Mouse (Mus musculus) urinary bladder, postnatal 25 days (tissue): ENCODE measurements around the gene Krr1.

ENCODE experiments used
- DNase-seq: peaks from one replicate; pipeline ENCODE4 v3.0.0; 2022; ENCODE audit warnings: low spot score

Krr1 gene

DNA sequence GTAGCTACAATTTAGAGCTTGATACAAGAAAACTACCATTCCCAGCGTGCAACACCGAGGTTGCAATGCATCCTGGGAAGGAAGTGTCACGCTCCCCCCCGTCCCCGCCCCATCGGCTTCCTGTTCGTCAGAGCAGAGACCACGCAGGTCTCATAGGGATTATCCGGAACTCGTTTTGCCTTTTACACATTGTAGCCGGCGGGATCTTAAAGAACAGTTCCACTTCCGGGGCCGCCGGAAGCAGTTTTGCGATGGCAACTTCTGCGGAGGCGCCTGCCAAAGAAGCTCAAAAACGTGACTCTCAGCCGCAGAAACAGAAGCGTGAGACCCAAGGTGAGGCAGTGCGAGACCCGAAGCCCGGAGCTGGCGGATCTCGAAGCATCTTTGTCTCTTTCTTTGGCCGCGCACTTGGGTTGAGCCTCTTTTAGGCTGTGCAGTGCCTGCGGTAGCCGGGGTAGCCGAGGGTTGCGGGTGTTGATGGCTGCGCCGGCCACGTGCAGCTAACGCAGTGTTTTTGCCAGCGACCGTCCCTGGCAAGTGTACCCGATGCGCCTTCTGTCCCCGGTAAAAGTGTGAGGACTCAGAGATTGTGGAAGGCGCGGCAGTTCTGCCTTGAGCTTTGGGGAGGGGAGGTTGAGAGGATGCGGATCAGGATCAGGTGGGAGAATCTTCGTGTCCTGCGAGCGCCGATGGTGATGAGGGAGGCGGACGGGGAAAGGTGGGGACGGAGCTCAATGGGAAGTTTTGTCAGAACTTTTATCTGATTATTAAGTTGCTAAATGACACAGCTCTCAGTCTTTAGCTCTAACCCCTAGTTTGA, at the start of gene Krr1:
Gene Krr1 (plus strand): TSS at position 123 of the 820 bp plus-strand sequence.
- DNase-seq, result peak; percentile 78

GRCm38 (mm10) chr10:111923503-111924135, 48.8 kb upstream of the Krr1 start:
- DNase-seq, result no peak

GRCm38 (mm10) chr10:111924141-111924540, 48.3 kb upstream of the Krr1 start:
- DNase-seq, result no peak

DNA sequence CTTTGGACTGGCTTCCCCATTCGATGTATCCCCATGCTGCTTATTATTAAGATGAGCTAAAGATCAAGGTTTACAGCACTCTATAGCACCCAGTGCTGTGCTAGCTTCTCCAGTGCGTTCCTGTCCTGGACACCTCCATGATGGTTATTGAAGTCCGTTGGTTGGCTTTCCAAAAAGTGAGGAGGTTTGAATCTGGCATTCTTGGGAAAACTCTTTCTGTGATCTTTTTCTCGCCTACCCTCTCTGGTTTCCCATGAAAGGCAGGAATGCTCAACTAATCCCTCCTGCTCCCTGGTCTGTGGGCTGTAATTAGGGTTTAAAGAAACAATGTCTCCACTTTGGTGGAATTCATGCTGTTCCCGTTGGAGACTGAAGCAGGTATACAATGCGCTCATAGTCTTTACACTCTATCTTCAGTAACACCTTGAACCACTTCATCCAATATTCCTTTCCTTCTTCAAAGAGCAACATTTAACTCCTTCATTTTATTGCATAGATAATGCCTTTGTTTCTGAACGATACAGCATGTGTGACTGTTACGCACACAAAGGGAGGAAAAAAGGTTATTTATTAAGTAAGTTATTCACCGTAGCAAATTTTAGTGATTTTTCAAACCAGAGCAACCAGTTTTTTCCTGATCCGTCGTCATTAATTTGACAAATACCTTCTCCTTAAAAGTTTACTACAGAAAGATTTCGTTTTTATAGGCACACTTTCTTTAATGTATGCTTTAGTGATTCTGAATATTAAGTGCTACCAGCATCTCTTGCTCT, 47.6 kb upstream of the Krr1 start:
- DNase-seq, result no peak

- peak; percentile 92 for DNase-seq
Measured at GRCm38 (mm10) chr10:111925489-111925860, 47.0 kb upstream of the Krr1 start.

GRCm38 (mm10) chr10:111932621-111933345, 39.7 kb upstream of the Krr1 start:
- DNase-seq, result no peak

- DNase-seq, result no peak
Measured at GRCm38 (mm10) chr10:111935207-111935606, 37.3 kb upstream of the Krr1 start.

DNA sequence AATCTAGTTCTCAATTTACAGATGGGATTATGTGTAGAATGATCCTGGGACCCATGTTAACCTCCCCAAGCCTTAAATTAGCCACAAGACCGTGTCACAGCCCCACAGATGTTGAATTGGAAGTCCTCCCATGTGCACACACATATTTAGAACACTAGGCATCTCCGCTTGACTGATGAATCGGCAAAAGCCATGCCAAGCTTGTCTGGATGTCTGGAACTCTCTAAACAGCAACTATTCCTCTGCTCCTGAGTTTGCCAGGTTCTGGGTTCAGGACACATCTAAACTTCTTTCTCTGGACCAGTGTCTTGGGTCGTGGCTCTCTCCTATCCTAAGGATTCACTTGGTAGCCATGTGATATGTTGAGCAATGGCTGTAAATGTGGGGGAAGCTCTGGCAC, 36.4 kb upstream of the Krr1 start:
- no peak for DNase-seq

DNA sequence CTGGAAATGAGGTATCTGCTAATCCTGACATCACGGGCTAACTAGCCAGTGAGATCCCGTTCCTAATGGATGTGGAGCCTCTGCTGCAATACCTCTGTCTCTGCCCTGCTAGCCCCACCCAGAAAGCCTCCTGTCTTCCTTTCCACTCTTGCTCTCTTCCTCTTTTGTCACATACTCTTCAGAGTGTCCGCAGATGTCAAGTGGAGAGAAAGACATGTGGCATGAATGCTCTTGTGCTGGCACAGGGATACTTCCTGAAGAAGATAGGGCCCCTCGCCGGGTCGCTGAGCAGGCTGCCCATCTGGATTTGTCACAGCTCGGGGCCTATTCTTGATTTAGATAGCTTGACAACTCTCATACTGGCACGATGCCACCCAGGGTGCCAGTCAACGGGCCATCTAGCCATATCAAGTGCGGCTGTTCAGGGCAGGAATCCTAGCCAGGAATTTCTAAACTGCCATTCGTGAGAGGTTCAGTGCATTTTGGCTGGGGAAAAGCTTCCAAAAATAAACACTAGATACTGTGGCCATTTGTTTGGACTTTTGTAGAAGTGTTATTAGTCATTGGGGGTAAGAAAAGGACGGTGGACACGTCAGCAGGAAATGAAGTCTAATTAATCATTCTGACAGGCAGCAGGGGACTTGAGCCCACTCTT, 35.8 kb upstream of the Krr1 start:
- DNase-seq, result peak; percentile 32

DNA sequence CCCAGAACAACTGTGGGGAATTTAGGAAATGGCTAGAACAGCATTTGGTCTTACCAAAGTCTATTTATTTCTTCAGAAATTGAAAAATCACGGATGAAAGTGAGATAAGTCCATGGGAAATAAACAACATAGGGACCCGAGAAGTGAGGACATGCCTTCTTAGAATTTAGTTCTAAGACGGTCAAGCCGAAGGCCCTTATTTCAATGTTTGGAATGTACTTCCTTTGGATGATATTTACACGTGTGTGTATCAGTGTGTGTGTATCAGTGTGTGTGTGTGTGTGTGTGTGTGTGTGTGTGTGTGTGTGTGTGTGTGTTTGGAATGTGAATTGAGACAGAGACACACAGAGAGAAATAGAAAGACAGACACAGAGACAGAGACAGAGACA, 35.3 kb upstream of the Krr1 start:
- DNase-seq, result no peak

DNA sequence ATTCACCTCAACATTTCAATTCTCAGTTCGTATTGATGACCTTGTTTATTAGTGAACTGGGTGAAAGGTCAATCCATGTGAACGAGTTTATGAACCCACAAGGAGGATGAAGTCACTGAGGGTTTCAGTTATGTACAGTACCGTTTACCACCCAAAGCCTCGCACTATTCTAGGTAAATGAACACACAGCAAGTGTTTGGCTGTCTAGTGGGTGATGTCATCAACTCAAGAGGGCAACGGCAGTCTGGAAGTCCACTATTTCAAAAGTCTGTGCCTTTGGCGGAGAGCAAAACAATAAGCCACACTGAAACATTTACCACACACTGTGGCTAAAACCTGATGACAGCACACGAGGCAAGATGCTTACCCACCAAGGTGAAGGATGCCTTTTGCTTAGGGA, 29.4 kb upstream of the Krr1 start:
- no peak for DNase-seq

- no peak for DNase-seq
Measured at GRCm38 (mm10) chr10:111945563-111945962, 26.9 kb upstream of the Krr1 start.

DNA sequence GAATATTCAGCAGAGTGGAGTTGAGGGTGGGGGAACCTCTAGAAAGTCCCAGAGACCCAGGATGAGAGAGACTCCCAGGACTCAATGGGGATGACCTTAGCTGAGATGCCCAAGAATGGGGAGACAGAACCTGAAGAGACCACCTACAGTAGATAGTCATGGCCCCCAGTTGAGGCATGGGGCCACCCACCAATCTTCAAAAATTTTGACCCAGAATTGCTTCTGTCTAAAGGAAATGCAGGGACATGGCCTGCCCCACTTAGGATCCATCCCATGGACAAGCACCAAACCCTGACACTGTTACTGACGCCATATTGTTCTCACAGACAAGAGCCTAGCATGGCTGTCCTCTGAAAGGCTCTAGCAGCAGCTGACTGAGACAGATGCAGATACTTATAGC, 24.4 kb upstream of the Krr1 start:
- DNase-seq, result no peak

DNA sequence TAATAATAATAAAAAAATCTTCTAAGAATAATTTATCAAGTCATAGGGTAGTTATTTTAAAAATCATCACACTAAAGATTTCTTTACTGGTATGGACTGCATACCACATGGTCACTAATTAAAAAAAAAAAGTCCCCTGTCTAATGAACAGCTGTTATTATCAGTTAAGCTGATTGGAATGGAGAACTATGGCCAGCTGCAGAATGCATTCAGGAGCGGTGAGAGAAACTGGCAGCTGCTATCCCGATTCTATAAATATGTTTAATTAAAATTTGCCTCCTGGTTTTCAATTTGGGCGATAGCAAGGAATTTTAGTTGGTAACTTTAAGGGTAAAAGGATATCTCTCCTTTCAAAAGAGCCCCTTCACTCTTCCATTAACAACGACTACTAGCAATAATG, 23.5 kb upstream of the Krr1 start:
- no peak for DNase-seq

GRCm38 (mm10) chr10:111955836-111956235, 16.6 kb upstream of the Krr1 start:
- no peak for DNase-seq

DNA sequence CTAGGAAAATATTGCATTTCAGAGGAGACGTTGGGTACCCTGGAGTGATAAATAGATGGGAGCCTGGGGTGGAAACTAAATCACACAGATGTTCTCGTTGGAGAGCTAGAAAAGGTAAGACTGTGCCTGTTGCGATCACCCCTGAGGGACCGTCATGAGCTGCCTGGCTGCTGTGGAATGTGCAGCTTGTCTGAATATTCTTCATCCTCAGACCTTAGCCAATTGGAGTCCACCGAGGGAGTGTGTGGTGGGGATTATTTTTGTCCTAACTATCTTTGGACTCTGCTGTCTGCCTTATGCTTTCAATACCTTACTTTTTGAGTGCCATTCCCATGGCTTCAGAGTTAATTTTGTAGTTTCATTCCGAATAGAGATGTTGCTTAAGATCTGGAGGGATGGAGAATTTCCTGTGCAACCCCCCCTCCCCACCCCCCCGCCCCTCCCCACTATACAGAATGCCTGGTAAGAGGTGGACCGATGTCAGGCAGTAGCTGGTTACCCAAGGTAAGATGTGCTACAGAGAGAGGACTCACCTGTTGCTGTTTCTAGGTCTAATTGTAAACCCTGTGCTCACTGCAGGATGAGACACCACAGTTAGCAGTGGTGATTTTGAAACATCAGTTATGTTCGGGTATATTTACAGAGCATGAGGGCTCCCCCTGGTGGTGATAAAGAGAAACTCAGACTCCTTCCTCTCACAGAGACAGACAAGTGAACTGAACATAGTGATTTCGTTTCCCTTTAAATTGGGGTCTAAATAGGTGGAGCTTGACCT, 15.0 kb upstream of the Krr1 start:
- DNase-seq, result peak; percentile 51

DNA sequence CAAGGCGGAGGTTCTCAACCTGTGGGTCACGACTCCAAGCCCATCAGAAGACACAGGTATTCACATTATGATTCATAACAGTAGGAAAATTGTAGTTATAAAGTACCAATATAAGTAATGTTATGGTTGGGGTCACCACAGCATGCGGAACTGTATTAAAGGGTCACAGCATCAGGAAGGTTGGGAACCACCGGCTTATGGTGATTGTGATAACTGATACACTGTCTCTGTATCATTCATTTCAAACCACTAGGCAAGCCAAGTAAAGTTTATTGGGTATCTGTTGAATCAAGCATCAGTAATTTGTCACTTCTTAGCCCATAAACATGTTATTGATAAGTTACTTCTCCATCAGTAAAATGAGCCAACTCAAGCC, 14.4 kb upstream of the Krr1 start:
- DNase-seq, result no peak

DNA sequence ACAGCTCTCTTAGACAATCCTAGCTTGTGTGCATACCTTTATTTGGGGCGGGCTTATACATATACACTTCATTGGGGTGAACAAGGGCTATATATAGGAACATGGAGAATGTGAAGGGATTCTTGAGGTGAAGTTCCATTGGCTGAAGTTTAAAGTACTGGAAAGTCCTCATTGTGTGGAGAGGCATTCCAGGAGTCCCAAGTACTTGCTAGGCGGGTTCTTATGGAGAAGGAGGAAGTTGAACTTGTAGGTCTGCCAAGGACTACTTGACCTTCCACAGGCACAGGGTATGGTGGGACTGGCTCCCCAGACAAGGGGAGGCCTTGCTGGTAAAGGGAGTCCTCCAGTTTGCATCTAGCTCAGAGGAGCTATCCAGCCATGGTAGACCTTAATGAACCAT, 13.1 kb upstream of the Krr1 start:
- DNase-seq, result no peak

GRCm38 (mm10) chr10:111960459-111960858, 12.0 kb upstream of the Krr1 start:
- DNase-seq, result no peak

- DNase-seq, result no peak
Measured at GRCm38 (mm10) chr10:111966394-111966793, 6.1 kb upstream of the Krr1 start.

- DNase-seq, result no peak
Measured at GRCm38 (mm10) chr10:111971929-111972328, 535 bp upstream of the Krr1 start.
